Mouse (Mus musculus): ENCODE measurements around the gene Fa2h.
A peak's percentile ranks its signal among the peaks of the same experiment; 100 is the strongest.

The Fa2h gene

GRCm38 (mm10) chr8:111300597-111301546, 92.8 kb downstream of the Fa2h start:
- peak; percentile 18 for DNase-seq (ENCODE audit: extremely low read depth, insufficient read length, low spot score)

GRCm38 (mm10) chr8:111299821-111300568, 93.6 kb downstream of the Fa2h start, which contains the start of gene Rfwd3:
Gene Rfwd3, minus strand, starts transcription at chr8:111300222.
- peak; percentile 95 for DNase-seq (ENCODE audit: extremely low read depth, insufficient read length, low spot score)

- DNase-seq (ENCODE audit: extremely low read depth, insufficient read length, low spot score) = no peak
Measured at GRCm38 (mm10) chr8:111299363-111299820, 94.2 kb downstream of the Fa2h start.

GRCm38 (mm10) chr8:111298011-111298410, 95.6 kb downstream of the Fa2h start:
- no peak for DNase-seq (ENCODE audit: extremely low read depth, insufficient read length, low spot score)

All from 3134 (cell line).